Mouse (Mus musculus): Measurements from ENCODE around the gene Arl13b.

DNA sequence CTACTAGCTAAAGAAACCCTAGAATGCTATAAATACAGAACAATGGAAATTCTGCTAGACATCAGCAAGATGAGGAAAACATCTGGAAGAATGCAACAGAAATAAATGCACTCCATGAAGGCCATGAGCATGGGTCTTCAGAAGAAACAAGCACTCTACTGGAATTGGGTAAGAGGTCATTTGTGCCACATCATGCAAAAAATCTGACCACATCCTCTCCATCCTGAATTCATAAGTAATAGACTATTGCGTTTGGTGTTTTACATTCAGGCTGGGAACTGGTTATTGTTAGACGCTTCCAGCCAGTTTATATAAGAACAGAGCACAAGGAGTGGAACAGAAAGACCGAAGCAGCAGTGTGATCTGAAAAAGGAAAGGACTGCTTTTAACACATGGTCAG, 48.0 kb downstream of the Arl13b start:
- no peak for TF ChIP-seq CTCF (IDR thresholded peaks at IDR 0.05; ENCODE audit: low read depth)
- TF ChIP-seq EP300 (IDR thresholded peaks at IDR 0.05; ENCODE audit: low read depth), result no peak

Data from heart, postnatal 0 days (tissue).